Mouse (Mus musculus): ENCODE data around the gene Cacfd1. TPM values are rescaled to one million over a fixed set of nuclear protein-coding genes. Genes with fewer than 3 reads are reported as not detected.

The Cacfd1 gene
- polyA plus RNA-seq, 1 experiment = not detected

GRCm38 (mm10) chr2:26984179-26984578, 25.5 kb upstream of the Cacfd1 start:
- H3K4me3 ChIP-seq (ENCODE audit: insufficient read depth, low read depth, low read length) = no peak overlapping the region
- TF ChIP-seq POLR2A (IDR thresholded peaks at IDR 0.05; ENCODE audit: insufficient read depth, low read depth, low read length) = no peak
- TF ChIP-seq CTCF (IDR thresholded peaks at IDR 0.05; ENCODE audit: insufficient read depth, low read depth, low read length) = no peak
- WGBS = 67% methylated on average over 2 of the region's 2 CpGs

DNA sequence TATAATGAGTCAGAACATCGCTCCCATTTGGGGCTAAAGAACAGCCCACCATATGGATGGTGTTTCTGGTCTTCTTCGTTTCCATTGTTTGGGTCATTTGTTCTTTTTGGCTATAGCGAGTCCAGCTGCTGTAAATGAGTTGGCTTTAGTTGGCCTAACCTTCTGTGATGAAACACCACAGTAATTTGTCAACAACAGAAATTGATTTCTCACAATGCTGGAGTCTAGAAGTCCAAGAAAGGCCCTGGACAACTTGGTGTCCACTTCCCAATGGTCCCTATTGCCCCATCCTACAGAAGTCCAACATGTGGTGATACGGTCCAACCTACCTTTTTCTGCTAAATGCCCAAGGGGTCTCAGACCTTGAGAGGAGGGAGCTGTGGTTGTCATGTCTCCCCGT, 25.1 kb upstream of the Cacfd1 start:
- 85% methylated on average over 5 of the region's 5 CpGs for WGBS
- Histone ChIP-seq H3K27ac (ENCODE audit: insufficient read depth, low read depth, low read length) (no peak overlapping the region), H3K4me1 (ENCODE audit: control insufficient read depth, insufficient read depth, low read length) (no peaks in the 10 kb centered on the region), H3K4me3 (ENCODE audit: insufficient read depth, low read depth, low read length) (no peak overlapping the region)
- TF ChIP-seq CTCF (IDR thresholded peaks at IDR 0.05; ENCODE audit: insufficient read depth, low read depth, low read length) (no peak), POLR2A (IDR thresholded peaks at IDR 0.05; ENCODE audit: insufficient read depth, low read depth, low read length) (no peak)

More at GRCm38 (mm10) chr2:26984179-26984578, 25.5 kb upstream of the Cacfd1 start:
- Histone ChIP-seq H3K4me1 (ENCODE audit: control insufficient read depth, insufficient read depth, low read length) (no peaks in the 10 kb centered on the region), H3K27ac (ENCODE audit: insufficient read depth, low read depth, low read length) (no peak overlapping the region)

DNA sequence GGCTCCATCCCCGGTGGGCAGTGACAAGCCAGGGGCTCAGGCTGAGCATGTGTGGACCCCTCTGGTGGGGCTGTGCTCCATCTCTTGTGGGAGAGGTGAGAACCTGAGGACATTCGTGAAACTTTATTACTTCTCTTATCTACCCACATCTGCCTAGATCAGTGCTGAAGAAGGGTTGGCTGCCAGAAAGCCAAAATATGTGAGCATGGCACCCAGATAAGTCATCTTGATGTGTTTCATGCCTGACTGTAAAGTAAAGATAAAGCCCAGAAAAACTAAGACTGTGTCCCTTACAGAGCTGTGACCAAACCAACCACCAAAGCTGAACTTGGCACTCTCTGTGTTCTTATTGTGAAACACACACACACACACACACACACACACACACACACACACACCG, 15.8 kb upstream of the Cacfd1 start:
- 84% methylated on average over 3 of the region's 3 CpGs for WGBS
- Histone ChIP-seq H3K4me3 (ENCODE audit: insufficient read depth, low read depth, low read length) (no peak overlapping the region), H3K27ac (ENCODE audit: insufficient read depth, low read depth, low read length) (no peak overlapping the region), H3K4me1 (ENCODE audit: control insufficient read depth, insufficient read depth, low read length) (no peaks in the 10 kb centered on the region)
- TF ChIP-seq POLR2A (IDR thresholded peaks at IDR 0.05; ENCODE audit: insufficient read depth, low read depth, low read length) = no peak
- no peak for TF ChIP-seq CTCF (IDR thresholded peaks at IDR 0.05; ENCODE audit: insufficient read depth, low read depth, low read length)

GRCm38 (mm10) chr2:26997498-26997897, 12.2 kb upstream of the Cacfd1 start:
- Histone ChIP-seq H3K27ac (ENCODE audit: insufficient read depth, low read depth, low read length) (no peak overlapping the region), H3K4me1 (ENCODE audit: control insufficient read depth, insufficient read depth, low read length) (no peaks in the 10 kb centered on the region), H3K4me3 (ENCODE audit: insufficient read depth, low read depth, low read length) (no peak overlapping the region)
- TF ChIP-seq CTCF (IDR thresholded peaks at IDR 0.05; ENCODE audit: insufficient read depth, low read depth, low read length) (no peak), POLR2A (IDR thresholded peaks at IDR 0.05; ENCODE audit: insufficient read depth, low read depth, low read length) (no peak)
- 80% methylated on average over 1 of the region's 1 CpGs for WGBS

- WGBS = 95% methylated on average over 7 of the region's 7 CpGs
- Histone ChIP-seq H3K27ac (ENCODE audit: insufficient read depth, low read depth, low read length) (no peak overlapping the region), H3K4me3 (ENCODE audit: insufficient read depth, low read depth, low read length) (no peak overlapping the region), H3K4me1 (ENCODE audit: control insufficient read depth, insufficient read depth, low read length) (no peaks in the 10 kb centered on the region)
- no peak for TF ChIP-seq CTCF (IDR thresholded peaks at IDR 0.05; ENCODE audit: insufficient read depth, low read depth, low read length)
- no peak for TF ChIP-seq POLR2A (IDR thresholded peaks at IDR 0.05; ENCODE audit: insufficient read depth, low read depth, low read length)
Measured at GRCm38 (mm10) chr2:26997993-26998392, 11.7 kb upstream of the Cacfd1 start.

GRCm38 (mm10) chr2:27006255-27006654, 3.5 kb upstream of the Cacfd1 start:
- no peak overlapping the region for H3K27ac ChIP-seq (ENCODE audit: insufficient read depth, low read depth, low read length)
- TF ChIP-seq CTCF (IDR thresholded peaks at IDR 0.05; ENCODE audit: insufficient read depth, low read depth, low read length) (no peak), POLR2A (IDR thresholded peaks at IDR 0.05; ENCODE audit: insufficient read depth, low read depth, low read length) (no peak)
- no peak overlapping the region for H3K4me3 ChIP-seq (ENCODE audit: insufficient read depth, low read depth, low read length)
- 45% methylated on average over 4 of the region's 4 CpGs for WGBS
- peaks cover 3% of the 10 kb centered on the region for H3K4me1 ChIP-seq (ENCODE audit: control insufficient read depth, insufficient read depth, low read length)

DNA sequence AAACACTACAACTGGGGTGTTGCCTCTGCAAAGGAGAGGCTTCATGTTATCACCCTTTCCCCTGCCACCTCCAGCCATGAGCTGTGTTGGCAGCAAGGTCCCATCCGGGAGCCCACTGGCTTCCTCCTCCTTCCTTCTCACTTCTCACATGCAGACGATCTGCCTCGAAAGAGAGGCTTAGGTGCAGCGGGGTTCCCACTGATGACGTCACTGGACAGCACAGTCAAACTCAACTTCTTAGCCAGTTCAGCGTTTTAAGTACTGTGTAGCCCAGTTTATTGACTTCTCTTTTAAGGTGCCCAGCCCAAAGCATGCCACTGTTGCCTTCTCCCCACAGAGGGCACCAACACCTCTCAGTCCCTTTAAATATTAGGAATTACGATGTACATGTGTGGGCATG, 2.0 kb upstream of the Cacfd1 start:
- H3K4me1 ChIP-seq (ENCODE audit: control insufficient read depth, insufficient read depth, low read length) = peaks cover 10% of the 10 kb centered on the region
- H3K4me3 ChIP-seq (ENCODE audit: insufficient read depth, low read depth, low read length) = no peak overlapping the region
- H3K27ac ChIP-seq (ENCODE audit: insufficient read depth, low read depth, low read length) = no peak overlapping the region
- WGBS = 69% methylated on average over 7 of the region's 7 CpGs
- TF ChIP-seq POLR2A (IDR thresholded peaks at IDR 0.05; ENCODE audit: insufficient read depth, low read depth, low read length) = no peak
- no peak for TF ChIP-seq CTCF (IDR thresholded peaks at IDR 0.05; ENCODE audit: insufficient read depth, low read depth, low read length)

- no peak for TF ChIP-seq POLR2A (IDR thresholded peaks at IDR 0.05; ENCODE audit: insufficient read depth, low read depth, low read length)
- peak; percentile 87 for TF ChIP-seq CTCF (IDR thresholded peaks at IDR 0.05; ENCODE audit: insufficient read depth, low read depth, low read length)
- WGBS = 47% methylated on average over 5 of the region's 5 CpGs
- Histone ChIP-seq H3K27ac (ENCODE audit: insufficient read depth, low read depth, low read length) (no peak overlapping the region), H3K4me3 (ENCODE audit: insufficient read depth, low read depth, low read length) (no peak overlapping the region), H3K4me1 (ENCODE audit: control insufficient read depth, insufficient read depth, low read length) (no peaks in the 10 kb centered on the region)
Measured at GRCm38 (mm10) chr2:27017802-27018201, 8.1 kb downstream of the Cacfd1 start.

- TF ChIP-seq CTCF (IDR thresholded peaks at IDR 0.05; ENCODE audit: insufficient read depth, low read depth, low read length) = no peak
- TF ChIP-seq POLR2A (IDR thresholded peaks at IDR 0.05; ENCODE audit: insufficient read depth, low read depth, low read length) = no peak
- 92% methylated on average over 2 of the region's 2 CpGs for WGBS
- Histone ChIP-seq H3K4me1 (ENCODE audit: control insufficient read depth, insufficient read depth, low read length) (peaks cover 5% of the 10 kb centered on the region), H3K4me3 (ENCODE audit: insufficient read depth, low read depth, low read length) (no peak overlapping the region), H3K27ac (ENCODE audit: insufficient read depth, low read depth, low read length) (no peak overlapping the region)
Measured at GRCm38 (mm10) chr2:27019530-27019929, 9.8 kb downstream of the Cacfd1 start.

- TF ChIP-seq CTCF (IDR thresholded peaks at IDR 0.05; ENCODE audit: insufficient read depth, low read depth, low read length) = no peak
- H3K4me3 ChIP-seq (ENCODE audit: insufficient read depth, low read depth, low read length) = no peak overlapping the region
- H3K27ac ChIP-seq (ENCODE audit: insufficient read depth, low read depth, low read length) = no peak overlapping the region
- H3K4me1 ChIP-seq (ENCODE audit: control insufficient read depth, insufficient read depth, low read length) = peaks cover 11% of the 10 kb centered on the region
- WGBS = 37% methylated on average over 1 of the region's 1 CpGs
Measured at GRCm38 (mm10) chr2:27021103-27021502, 11.4 kb downstream of the Cacfd1 start.
